Mouse (Mus musculus): ENCODE measurements at regions not wholly inside any gene's neighbourhood (a gene's known extent, or its start where the extent isn't known, plus 50 kb on each side); places are given as distances from the start of the nearest gene placed in this dataset.

DNA sequence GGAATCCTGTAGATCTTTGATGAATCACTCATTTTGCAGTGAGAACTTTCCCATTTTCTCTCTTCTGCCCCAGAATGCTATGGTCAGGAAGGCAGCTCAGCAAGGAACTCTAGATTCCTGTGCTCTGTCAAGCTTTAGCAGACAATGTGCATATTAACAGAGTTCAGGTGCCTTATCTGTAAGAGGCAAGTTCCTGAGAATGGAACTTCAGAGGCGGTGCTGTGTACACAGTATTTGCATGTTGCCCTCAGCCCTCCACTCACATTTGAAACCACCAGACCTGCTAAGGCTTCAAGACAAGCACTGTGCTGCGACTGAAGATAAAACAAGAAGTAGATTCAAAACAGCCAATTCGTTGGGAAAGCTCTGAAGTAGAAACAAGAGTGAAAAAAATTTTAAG is 66.8 kb upstream of the Slc35f4 start:
- no peak for DNase-seq (ENCODE audit: low spot score in 2 of 2)

DNA sequence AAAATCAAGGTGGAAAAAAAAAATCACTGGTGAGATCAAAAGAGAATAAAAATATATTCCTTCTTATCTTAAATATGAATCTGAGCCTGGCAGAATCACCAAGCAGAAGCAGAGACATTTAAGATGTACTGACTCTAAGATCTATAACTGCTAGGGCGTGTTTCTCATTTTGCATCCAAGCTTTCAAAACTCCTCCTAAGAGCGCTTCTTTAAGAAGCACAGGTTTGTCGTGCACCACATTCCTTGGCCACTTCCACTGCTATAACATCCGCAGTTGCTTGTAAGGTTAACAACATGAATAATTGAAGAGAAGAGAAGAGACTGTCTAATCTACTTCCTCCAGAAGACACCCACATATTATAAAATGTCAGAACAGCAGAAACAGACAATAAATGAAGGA is 64.5 kb upstream of the Slc35f4 start:
- peak; percentile 5 to 33 for DNase-seq (ENCODE audit: low spot score in 2 of 2)

Data from left cerebral cortex, adult 9 months (tissue).